Mouse (Mus musculus): ENCODE measurements at regions not wholly inside any gene's neighbourhood (a gene's known extent, or its start where the extent isn't known, plus 50 kb on each side); places are given as distances from the start of the nearest gene placed in this dataset.

- Histone ChIP-seq H3K9me3 (ENCODE audit: control insufficient read depth, low read length) (no peaks in the 10 kb centered on the region), H3K4me3 (ENCODE audit: low read length) (no peak overlapping the region), H3K36me3 (ENCODE audit: control insufficient read depth, insufficient read depth, low read length) (no peaks in the 10 kb centered on the region), H3K9ac (ENCODE audit: low read depth, low read length) (no peak overlapping the region), H3K4me1 (ENCODE audit: control insufficient read depth, insufficient read depth, low read length) (no peaks in the 10 kb centered on the region), H3K27me3 (replicated peaks; ENCODE audit: control insufficient read depth, insufficient read depth, low read length) (no peaks in the 10 kb centered on the region), H3K27ac (ENCODE audit: low read length) (no peak overlapping the region), H3K4me2 (ENCODE audit: low read depth, low read length) (no peak overlapping the region)
- 86% methylated on average over 3 of the region's 3 CpGs for WGBS
- no peak for ATAC-seq
These were observed 253.3 kb upstream of the Ptbp2 start for GRCm38 (mm10) chr3:120037526-120037925.

GRCm38 (mm10) chr3:120019826-120020683, 235.8 kb upstream of the Ptbp2 start:
- H3K4me2 ChIP-seq (ENCODE audit: low read depth, low read length): no peak overlapping the region
- WGBS: 90% methylated on average over 10 of the region's 10 CpGs
- H3K9ac ChIP-seq (ENCODE audit: low read depth, low read length): no peak overlapping the region
- H3K36me3 ChIP-seq (ENCODE audit: control insufficient read depth, insufficient read depth, low read length): no peaks in the 10 kb centered on the region
- H3K27me3 ChIP-seq (replicated peaks; ENCODE audit: control insufficient read depth, insufficient read depth, low read length): no peaks in the 10 kb centered on the region
- H3K9me3 ChIP-seq (ENCODE audit: control insufficient read depth, low read length): no peaks in the 10 kb centered on the region
- H3K27ac ChIP-seq (ENCODE audit: low read length): no peak overlapping the region
- ATAC-seq: no peak
- no peak overlapping the region for H3K4me3 ChIP-seq (ENCODE audit: low read length)
- no peaks in the 10 kb centered on the region for H3K4me1 ChIP-seq (ENCODE audit: control insufficient read depth, insufficient read depth, low read length)

- 86% methylated on average over 7 of the region's 7 CpGs for WGBS
- Histone ChIP-seq H3K27ac (ENCODE audit: low read length) (no peak overlapping the region), H3K9ac (ENCODE audit: low read depth, low read length) (no peak overlapping the region), H3K36me3 (ENCODE audit: control insufficient read depth, insufficient read depth, low read length) (no peaks in the 10 kb centered on the region), H3K9me3 (ENCODE audit: control insufficient read depth, low read length) (no peaks in the 10 kb centered on the region), H3K4me2 (ENCODE audit: low read depth, low read length) (no peak overlapping the region), H3K4me3 (ENCODE audit: low read length) (no peak overlapping the region), H3K4me1 (ENCODE audit: control insufficient read depth, insufficient read depth, low read length) (no peaks in the 10 kb centered on the region), H3K27me3 (replicated peaks; ENCODE audit: control insufficient read depth, insufficient read depth, low read length) (no peaks in the 10 kb centered on the region)
- ATAC-seq: no peak
These were observed 231.1 kb upstream of the Ptbp2 start for GRCm38 (mm10) chr3:120015376-120015775.

GRCm38 (mm10) chr3:120011861-120012260, 227.6 kb upstream of the Ptbp2 start:
- no peak for ATAC-seq
- 20% methylated on average over 3 of the region's 3 CpGs for WGBS
- H3K36me3 ChIP-seq (ENCODE audit: control insufficient read depth, insufficient read depth, low read length): no peaks in the 10 kb centered on the region

GRCm38 (mm10) chr3:120008110-120008509, 223.8 kb upstream of the Ptbp2 start:
- no peaks in the 10 kb centered on the region for H3K4me1 ChIP-seq (ENCODE audit: control insufficient read depth, insufficient read depth, low read length)
- WGBS: 85% methylated on average over 3 of the region's 3 CpGs
- H3K9me3 ChIP-seq (ENCODE audit: control insufficient read depth, low read length): no peaks in the 10 kb centered on the region
- no peak overlapping the region for H3K4me3 ChIP-seq (ENCODE audit: low read length)
- ATAC-seq: no peak
- no peak overlapping the region for H3K4me2 ChIP-seq (ENCODE audit: low read depth, low read length)
- no peaks in the 10 kb centered on the region for H3K27me3 ChIP-seq (replicated peaks; ENCODE audit: control insufficient read depth, insufficient read depth, low read length)
- no peak overlapping the region for H3K27ac ChIP-seq (ENCODE audit: low read length)
- H3K9ac ChIP-seq (ENCODE audit: low read depth, low read length): no peak overlapping the region
- H3K36me3 ChIP-seq (ENCODE audit: control insufficient read depth, insufficient read depth, low read length): no peaks in the 10 kb centered on the region

More at GRCm38 (mm10) chr3:120011861-120012260, 227.6 kb upstream of the Ptbp2 start:
- Histone ChIP-seq H3K4me3 (ENCODE audit: low read length) (no peak overlapping the region), H3K27ac (ENCODE audit: low read length) (no peak overlapping the region), H3K9me3 (ENCODE audit: control insufficient read depth, low read length) (no peaks in the 10 kb centered on the region), H3K9ac (ENCODE audit: low read depth, low read length) (no peak overlapping the region), H3K4me2 (ENCODE audit: low read depth, low read length) (no peak overlapping the region), H3K4me1 (ENCODE audit: control insufficient read depth, insufficient read depth, low read length) (no peaks in the 10 kb centered on the region), H3K27me3 (replicated peaks; ENCODE audit: control insufficient read depth, insufficient read depth, low read length) (no peaks in the 10 kb centered on the region)

GRCm38 (mm10) chr3:120004588-120004987, 220.3 kb upstream of the Ptbp2 start:
- Histone ChIP-seq H3K36me3 (ENCODE audit: control insufficient read depth, insufficient read depth, low read length) (no peaks in the 10 kb centered on the region), H3K27ac (ENCODE audit: low read length) (no peak overlapping the region), H3K4me1 (ENCODE audit: control insufficient read depth, insufficient read depth, low read length) (no peaks in the 10 kb centered on the region), H3K4me2 (ENCODE audit: low read depth, low read length) (no peak overlapping the region), H3K9me3 (ENCODE audit: control insufficient read depth, low read length) (no peaks in the 10 kb centered on the region), H3K9ac (ENCODE audit: low read depth, low read length) (no peak overlapping the region), H3K27me3 (replicated peaks; ENCODE audit: control insufficient read depth, insufficient read depth, low read length) (no peaks in the 10 kb centered on the region), H3K4me3 (ENCODE audit: low read length) (no peak overlapping the region)
- 88% methylated on average over 3 of the region's 3 CpGs for WGBS
- no peak for ATAC-seq

GRCm38 (mm10) chr3:120000281-120000680, 216.0 kb upstream of the Ptbp2 start:
- ATAC-seq: no peak
- Histone ChIP-seq H3K4me3 (ENCODE audit: low read length) (no peak overlapping the region), H3K27me3 (replicated peaks; ENCODE audit: control insufficient read depth, insufficient read depth, low read length) (no peaks in the 10 kb centered on the region), H3K4me1 (ENCODE audit: control insufficient read depth, insufficient read depth, low read length) (no peaks in the 10 kb centered on the region), H3K9ac (ENCODE audit: low read depth, low read length) (no peak overlapping the region), H3K9me3 (ENCODE audit: control insufficient read depth, low read length) (no peaks in the 10 kb centered on the region), H3K27ac (ENCODE audit: low read length) (no peak overlapping the region), H3K36me3 (ENCODE audit: control insufficient read depth, insufficient read depth, low read length) (no peaks in the 10 kb centered on the region), H3K4me2 (ENCODE audit: low read depth, low read length) (no peak overlapping the region)
- WGBS: 56% methylated on average over 5 of the region's 5 CpGs

- no peak overlapping the region for H3K4me2 ChIP-seq (ENCODE audit: low read depth, low read length)
- ATAC-seq: peak; percentile 67; the same call in 1 of the 2 replicates
- H3K27ac ChIP-seq (ENCODE audit: low read length): 0 out of 2 replicates have a peak overlapping the region, but pooled peaks have one; percentile 5
- no peaks in the 10 kb centered on the region for H3K4me1 ChIP-seq (ENCODE audit: control insufficient read depth, insufficient read depth, low read length)
- H3K9me3 ChIP-seq (ENCODE audit: control insufficient read depth, low read length): no peaks in the 10 kb centered on the region
- WGBS: 58% methylated on average over 9 of the region's 9 CpGs
- no peaks in the 10 kb centered on the region for H3K27me3 ChIP-seq (replicated peaks; ENCODE audit: control insufficient read depth, insufficient read depth, low read length)
- H3K9ac ChIP-seq (ENCODE audit: low read depth, low read length): no peak overlapping the region
- no peak overlapping the region for H3K4me3 ChIP-seq (ENCODE audit: low read length)
- H3K36me3 ChIP-seq (ENCODE audit: control insufficient read depth, insufficient read depth, low read length): no peaks in the 10 kb centered on the region
These were observed 212.2 kb upstream of the Ptbp2 start for GRCm38 (mm10) chr3:119996258-119996988.

GRCm38 (mm10) chr3:119995781-119996180, 211.5 kb upstream of the Ptbp2 start:
- no peak overlapping the region for H3K4me3 ChIP-seq (ENCODE audit: low read length)

More at GRCm38 (mm10) chr3:119995781-119996180, 211.5 kb upstream of the Ptbp2 start:
- H3K27ac ChIP-seq (ENCODE audit: low read length): no peak overlapping the region
- H3K4me2 ChIP-seq (ENCODE audit: low read depth, low read length): no peak overlapping the region
- H3K9ac ChIP-seq (ENCODE audit: low read depth, low read length): no peak overlapping the region
- H3K4me1 ChIP-seq (ENCODE audit: control insufficient read depth, insufficient read depth, low read length): no peaks in the 10 kb centered on the region
- H3K36me3 ChIP-seq (ENCODE audit: control insufficient read depth, insufficient read depth, low read length): no peaks in the 10 kb centered on the region
- H3K9me3 ChIP-seq (ENCODE audit: control insufficient read depth, low read length): no peaks in the 10 kb centered on the region
- no peaks in the 10 kb centered on the region for H3K27me3 ChIP-seq (replicated peaks; ENCODE audit: control insufficient read depth, insufficient read depth, low read length)
- WGBS: 58% methylated on average over 4 of the region's 4 CpGs
- 0 out of 2 replicates have a peak, but pooled peaks have one; percentile 28 for ATAC-seq
